Mouse (Mus musculus): ENCODE results near the gene Celsr1. TPM values are rescaled to one million over a fixed set of nuclear protein-coding genes. Genes with fewer than 3 reads are reported as not detected.

The Celsr1 gene
- total and polyA plus RNA-seq, 3 experiments = not detected

DNA sequence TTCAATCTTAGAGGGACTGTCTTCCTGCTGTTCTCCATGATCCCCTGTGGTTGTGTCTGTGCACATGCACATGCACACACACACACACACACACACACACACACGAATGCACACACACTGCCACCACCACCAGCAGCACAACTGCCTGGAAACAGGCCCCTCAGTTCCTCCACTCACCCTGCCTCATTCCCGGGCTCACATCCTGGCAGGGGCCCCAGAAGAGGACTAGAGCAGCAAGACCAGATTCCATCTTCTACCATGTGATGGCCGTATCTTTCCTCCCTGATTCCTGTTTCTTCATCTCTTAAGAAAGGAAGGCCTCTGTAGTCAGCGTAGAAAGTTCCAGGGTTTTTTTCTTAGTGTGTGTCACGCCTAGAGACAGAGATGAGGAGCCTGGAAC, 45.9 kb upstream of the Celsr1 start:
- H3K79me2 ChIP-seq (replicated peaks; ENCODE audit: control insufficient read depth, extremely low read depth, insufficient read depth, poor library complexity, severe bottlenecking) = no peaks in the 10 kb centered on the region
- dilution Hi-C loops (cut with MboI; ENCODE audit: extremely low pct_ligation_motif_present, extremely low pct_unique_long_range_greater_than_20kb, low sequenced_read_pairs) = no loop called here
- no peak overlapping the region for H3K9ac ChIP-seq (ENCODE audit: insufficient read depth, low read depth)
- TF ChIP-seq POLR2AphosphoS2 (IDR thresholded peaks at IDR 0.05; ENCODE audit: low read depth, low read length) (no peak), MEF2A (IDR thresholded peaks at IDR 0.05; ENCODE audit: borderline replicate concordance, low read depth, low read length) (no peak), IRF4 (IDR thresholded peaks at IDR 0.05; ENCODE audit: low read depth, low read length) (no peak), NRF1 (IDR thresholded peaks at IDR 0.05; ENCODE audit: low read depth, low read length) (no peak), GABPA (IDR thresholded peaks at IDR 0.05; ENCODE audit: insufficient replicate concordance, low read depth, low read length) (no peak), ZKSCAN1 (IDR thresholded peaks at IDR 0.05; ENCODE audit: borderline replicate concordance, low read depth, low read length) (no peak), RAD21 (IDR thresholded peaks at IDR 0.05; ENCODE audit: low read depth, low read length) (no peak), ELF1 (IDR thresholded peaks at IDR 0.05; ENCODE audit: low read depth, low read length) (no peak), CHD2 (IDR thresholded peaks at IDR 0.05; ENCODE audit: low read length) (no peak), MAFK (IDR thresholded peaks at IDR 0.05; ENCODE audit: insufficient replicate concordance, low read length) (no peak), NELFE (IDR thresholded peaks at IDR 0.05; ENCODE audit: low read depth, low read length) (no peak), SIN3A (IDR thresholded peaks at IDR 0.05; ENCODE audit: low read length) (no peak)
- no peak overlapping the region for H3K27ac ChIP-seq (ENCODE audit: insufficient read depth, low read depth)
- DNase-seq (ENCODE audit: extremely low read depth) = no peak
- no peak overlapping the region for H3K4me3 ChIP-seq (replicated peaks in 1 of 3; ENCODE audit: low read depth in 2 of 3, low read length in 2 of 3, poor library complexity in 1 of 3)
- in situ Hi-C loops (cut with MboI; ENCODE audit: low pct_ligation_motif_present, low pct_unique_long_range_greater_than_20kb, low sequenced_read_pairs) = no loop called here
- H3K36me3 ChIP-seq (replicated peaks in 1 of 2; ENCODE audit: control insufficient read depth in 1 of 2, insufficient read depth in 1 of 2, low read length in 1 of 2) = no peaks in the 10 kb centered on the region
- H3K27me3 ChIP-seq (replicated peaks) = peaks cover 44% of the 10 kb centered on the region
- no peaks in the 10 kb centered on the region for H3K4me1 ChIP-seq (ENCODE audit: control insufficient read depth in 1 of 2, insufficient read depth in 2 of 2)
- no peak overlapping the region for H3K4me2 ChIP-seq (ENCODE audit: insufficient read depth, low read depth, poor library complexity, severe bottlenecking)
- H3K9me3 ChIP-seq (replicated peaks; ENCODE audit: low read length) = no peaks in the 10 kb centered on the region

DNA sequence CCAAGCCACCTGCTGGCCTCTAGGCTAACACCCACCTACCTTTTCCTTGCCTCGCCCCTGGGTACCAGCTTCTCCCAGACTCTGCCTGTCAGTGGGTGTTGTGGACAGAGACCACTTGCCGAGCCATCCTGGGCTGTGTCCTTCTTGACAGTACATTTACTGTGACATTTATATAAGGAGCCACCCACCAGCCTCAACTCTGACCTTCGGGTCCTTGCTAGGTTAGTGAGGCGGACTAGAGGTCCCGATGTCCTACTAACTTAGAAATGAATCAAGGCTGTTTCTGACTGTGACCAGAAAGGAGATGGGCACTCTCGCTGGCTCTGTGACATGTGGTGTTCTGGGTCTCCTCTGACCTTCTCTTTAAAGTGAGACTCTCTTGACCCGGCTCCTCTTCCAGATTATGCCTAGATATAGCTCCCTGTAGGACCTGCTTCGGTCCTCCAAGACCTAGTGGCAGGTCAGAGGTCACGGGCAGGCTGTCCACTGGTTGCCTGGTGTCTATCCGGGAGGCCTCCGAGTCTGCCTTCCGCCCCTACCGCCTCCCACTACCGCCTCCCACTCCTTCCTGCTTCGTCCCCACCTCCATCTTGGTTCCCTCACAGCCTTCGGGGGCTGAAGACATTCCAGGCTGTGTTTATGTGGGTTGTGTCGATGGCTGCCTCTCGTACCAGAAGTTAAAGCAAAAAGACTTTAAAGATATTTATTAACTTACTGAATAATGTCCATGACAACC, 45.1 kb upstream of the Celsr1 start:
- no peak for TF ChIP-seq SMC3 (IDR thresholded peaks at IDR 0.05; ENCODE audit: low read depth, low read length)
- no peak for TF ChIP-seq BHLHE40 (IDR thresholded peaks at IDR 0.05; ENCODE audit: low read depth, low read length)
- TF ChIP-seq UBTF (IDR thresholded peaks at IDR 0.05; ENCODE audit: low read depth, low read length) = no peak
- no peak for TF ChIP-seq ELF1 (IDR thresholded peaks at IDR 0.05; ENCODE audit: low read depth, low read length)
- no peak for TF ChIP-seq ZMIZ1 (IDR thresholded peaks at IDR 0.05; ENCODE audit: low read depth, low read length)
- TF ChIP-seq ZC3H11A (IDR thresholded peaks at IDR 0.05; ENCODE audit: low read depth, low read length) = no peak
- no peak for TF ChIP-seq MEF2A (IDR thresholded peaks at IDR 0.05; ENCODE audit: borderline replicate concordance, low read depth, low read length)
- TF ChIP-seq EP300 (IDR thresholded peaks at IDR 0.05; ENCODE audit: low read length) = no peak
- TF ChIP-seq MXI1 (IDR thresholded peaks at IDR 0.05; ENCODE audit: low read depth, low read length) = no peak
- TF ChIP-seq TCF12 (IDR thresholded peaks at IDR 0.05; ENCODE audit: low read depth, low read length) = no peak
- no peak for TF ChIP-seq GABPA (IDR thresholded peaks at IDR 0.05; ENCODE audit: insufficient replicate concordance, low read depth, low read length)
- no peak for TF ChIP-seq CHD2 (IDR thresholded peaks at IDR 0.05; ENCODE audit: low read length)
- no peak for TF ChIP-seq RAD21 (IDR thresholded peaks at IDR 0.05; ENCODE audit: low read depth, low read length)
- no peak for TF ChIP-seq PAX5 (IDR thresholded peaks at IDR 0.05; ENCODE audit: low read length)
- TF ChIP-seq MAFK (IDR thresholded peaks at IDR 0.05; ENCODE audit: insufficient replicate concordance, low read length) = no peak
- TF ChIP-seq MYC (IDR thresholded peaks at IDR 0.05; ENCODE audit: low read depth, low read length) = no peak
- Histone ChIP-seq H3K36me3 (replicated peaks in 1 of 2; ENCODE audit: control insufficient read depth in 1 of 2, insufficient read depth in 1 of 2, low read length in 1 of 2) (no peaks in the 10 kb centered on the region), H3K4me2 (ENCODE audit: insufficient read depth, low read depth, poor library complexity, severe bottlenecking) (no peak overlapping the region), H3K9ac (ENCODE audit: insufficient read depth, low read depth) (no peak overlapping the region), H3K27ac (ENCODE audit: insufficient read depth, low read depth) (no peak overlapping the region), H3K27me3 (replicated peaks) (peaks cover 40% of the 10 kb centered on the region), H3K4me1 (ENCODE audit: control insufficient read depth in 1 of 2, insufficient read depth in 2 of 2) (no peaks in the 10 kb centered on the region), H3K9me3 (replicated peaks; ENCODE audit: low read length) (no peaks in the 10 kb centered on the region), H3K79me2 (replicated peaks; ENCODE audit: control insufficient read depth, extremely low read depth, insufficient read depth, poor library complexity, severe bottlenecking) (no peaks in the 10 kb centered on the region), H3K4me3 (replicated peaks in 1 of 3; ENCODE audit: low read depth in 2 of 3, low read length in 2 of 3, poor library complexity in 1 of 3) (no peak overlapping the region)
- DNase-seq (ENCODE audit: extremely low read depth) = no peak
- in situ Hi-C loops (cut with MboI; ENCODE audit: low pct_ligation_motif_present, low pct_unique_long_range_greater_than_20kb, low sequenced_read_pairs) (no loop called here), dilution Hi-C loops (cut with MboI; ENCODE audit: extremely low pct_ligation_motif_present, extremely low pct_unique_long_range_greater_than_20kb, low sequenced_read_pairs) (no loop called here)
